Mouse (Mus musculus): Measurements from ENCODE around the gene Prkn. TPM values are rescaled to one million over a fixed set of nuclear protein-coding genes. Genes with fewer than 3 reads are reported as not detected.

Gene Prkn
- polyA plus RNA-seq, 1 experiment = 21.7 TPM

DNA sequence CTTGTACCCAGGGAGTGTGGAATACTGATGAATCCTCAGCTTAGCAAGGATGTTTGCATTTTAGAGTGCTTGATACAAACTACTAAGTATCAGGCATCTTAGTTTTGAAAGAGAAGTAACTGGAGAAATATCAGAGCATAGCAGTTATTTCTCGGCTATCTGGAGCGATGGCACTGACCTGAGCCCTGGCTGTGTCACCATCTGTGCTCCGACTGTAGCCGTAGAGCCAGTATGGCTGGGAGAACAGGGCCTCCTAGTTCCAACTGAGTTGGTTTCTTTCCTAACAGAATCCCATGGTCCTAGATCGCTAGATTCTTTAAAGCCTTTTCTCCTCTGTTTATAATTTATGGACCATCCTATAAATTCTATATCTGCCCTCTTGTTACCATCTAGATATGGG is 122.0 kb downstream of the Prkn start:
- no peak overlapping the region for H3K27ac ChIP-seq (ENCODE audit: insufficient read depth, low read length)
- H3K4me3 ChIP-seq (ENCODE audit: insufficient read depth, low read length) = no peak overlapping the region
- TF ChIP-seq CTCF (IDR thresholded peaks at IDR 0.05; ENCODE audit: extremely low read depth, insufficient read depth, low read length) (no peak), POLR2A (IDR thresholded peaks at IDR 0.05; ENCODE audit: extremely low read depth, insufficient read depth, low read length) (no peak)
- H3K4me1 ChIP-seq (ENCODE audit: control insufficient read depth, insufficient read depth, low read length) = no peaks in the 10 kb centered on the region

DNA sequence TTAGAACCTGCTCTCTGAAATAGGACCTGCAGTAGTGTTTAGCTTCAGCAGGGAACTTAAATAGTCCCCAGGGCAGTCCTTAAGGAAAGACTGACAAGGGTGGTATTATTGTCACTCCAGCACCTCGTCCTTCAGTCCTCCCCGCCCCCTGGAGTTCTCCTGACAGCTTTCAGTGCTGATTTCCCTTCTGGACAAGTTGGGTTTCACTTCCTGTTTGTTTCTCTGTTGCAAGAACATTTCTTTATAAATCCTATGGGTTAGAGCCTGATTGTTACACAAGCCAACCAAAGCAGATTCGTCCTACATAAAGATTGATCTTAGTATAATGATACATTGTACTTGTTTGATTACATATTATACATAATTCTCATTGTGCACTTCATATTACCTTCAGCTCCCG is 142.0 kb downstream of the Prkn start:
- TF ChIP-seq CTCF (IDR thresholded peaks at IDR 0.05; ENCODE audit: extremely low read depth, insufficient read depth, low read length) = no peak
- no peak for TF ChIP-seq POLR2A (IDR thresholded peaks at IDR 0.05; ENCODE audit: extremely low read depth, insufficient read depth, low read length)
- H3K27ac ChIP-seq (ENCODE audit: insufficient read depth, low read length) = no peak overlapping the region

DNA sequence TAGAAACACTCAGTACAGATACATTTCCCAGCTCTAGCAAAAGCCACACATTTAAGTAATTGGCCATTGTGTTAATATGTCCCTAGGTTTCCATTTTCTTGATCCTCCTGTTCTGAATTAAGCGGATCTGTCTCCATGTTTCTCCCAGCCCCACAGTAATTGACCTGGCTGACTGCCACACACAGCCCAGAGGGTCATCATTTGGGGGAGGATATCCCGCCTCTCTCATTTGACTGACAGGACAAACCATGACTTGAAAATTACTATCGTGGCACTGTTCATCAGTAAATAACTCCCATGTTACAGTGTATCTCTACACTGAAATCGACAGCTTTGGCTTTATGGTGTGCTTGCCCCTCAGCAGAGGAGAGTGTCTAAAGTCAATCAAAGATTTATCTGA is 146.9 kb downstream of the Prkn start:
- no peak overlapping the region for H3K27ac ChIP-seq (ENCODE audit: insufficient read depth, low read length)
- TF ChIP-seq CTCF (IDR thresholded peaks at IDR 0.05; ENCODE audit: extremely low read depth, insufficient read depth, low read length) (no peak), POLR2A (IDR thresholded peaks at IDR 0.05; ENCODE audit: extremely low read depth, insufficient read depth, low read length) (no peak)
- H3K4me1 ChIP-seq (ENCODE audit: control insufficient read depth, insufficient read depth, low read length) = no peaks in the 10 kb centered on the region; the same call in 1 of the 2 replicates
- no peak overlapping the region for H3K4me3 ChIP-seq (ENCODE audit: insufficient read depth, low read length)

More for the DNA sequence above, 142.0 kb downstream of the Prkn start:
- no peaks in the 10 kb centered on the region; the same call in 1 of the 2 replicates for H3K4me1 ChIP-seq (ENCODE audit: control insufficient read depth, insufficient read depth, low read length)
- no peak overlapping the region for H3K4me3 ChIP-seq (ENCODE audit: insufficient read depth, low read length)

DNA sequence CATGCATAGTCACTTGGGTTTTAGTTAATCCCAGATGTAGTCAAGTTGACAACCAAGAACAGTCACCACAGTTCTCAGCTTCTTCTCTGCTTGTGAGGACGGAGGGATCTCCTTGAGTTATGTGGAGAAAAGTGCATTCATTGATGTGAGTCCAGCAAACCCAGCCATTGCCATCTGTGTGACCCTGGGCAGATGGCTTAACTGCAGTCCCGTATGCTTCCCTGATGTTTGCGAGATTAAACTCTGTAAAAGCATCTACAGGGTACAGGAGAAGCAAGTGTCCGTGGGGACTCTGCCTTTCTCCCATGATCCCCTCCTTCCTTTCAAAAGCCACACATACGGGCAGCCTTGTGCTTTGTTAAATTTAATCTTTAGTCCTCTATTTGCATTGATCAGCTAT is 157.1 kb downstream of the Prkn start:
- H3K4me3 ChIP-seq (ENCODE audit: insufficient read depth, low read length) = no peak overlapping the region
- TF ChIP-seq CTCF (IDR thresholded peaks at IDR 0.05; ENCODE audit: extremely low read depth, insufficient read depth, low read length) (no peak), POLR2A (IDR thresholded peaks at IDR 0.05; ENCODE audit: extremely low read depth, insufficient read depth, low read length) (no peak)
- H3K4me1 ChIP-seq (ENCODE audit: control insufficient read depth, insufficient read depth, low read length) = no peaks in the 10 kb centered on the region
- H3K27ac ChIP-seq (ENCODE audit: insufficient read depth, low read length) = no peak overlapping the region

DNA sequence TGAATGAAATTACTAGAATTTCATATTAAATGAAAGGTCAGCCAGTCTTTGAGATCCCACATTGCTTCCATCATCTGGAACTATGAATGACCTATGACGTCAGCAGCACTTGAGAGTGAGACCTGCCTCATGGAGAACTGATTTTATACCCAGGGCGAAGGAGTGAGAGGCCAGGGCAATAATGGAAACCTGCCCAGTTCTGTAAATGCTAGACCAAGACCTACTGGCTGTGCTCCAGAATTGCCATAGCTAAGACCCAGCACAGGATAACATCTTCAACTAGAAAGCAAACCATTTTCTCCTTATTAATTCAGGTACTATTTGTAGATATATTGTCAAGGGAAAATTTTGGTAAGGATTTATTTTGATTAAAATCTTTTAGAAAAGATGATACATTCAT is 183.2 kb downstream of the Prkn start:
- TF ChIP-seq CTCF (IDR thresholded peaks at IDR 0.05; ENCODE audit: extremely low read depth, insufficient read depth, low read length) (no peak), POLR2A (IDR thresholded peaks at IDR 0.05; ENCODE audit: extremely low read depth, insufficient read depth, low read length) (no peak)
- Histone ChIP-seq H3K27ac (ENCODE audit: insufficient read depth, low read length) (no peak overlapping the region), H3K4me3 (ENCODE audit: insufficient read depth, low read length) (no peak overlapping the region), H3K4me1 (ENCODE audit: control insufficient read depth, insufficient read depth, low read length) (no peaks in the 10 kb centered on the region)

DNA sequence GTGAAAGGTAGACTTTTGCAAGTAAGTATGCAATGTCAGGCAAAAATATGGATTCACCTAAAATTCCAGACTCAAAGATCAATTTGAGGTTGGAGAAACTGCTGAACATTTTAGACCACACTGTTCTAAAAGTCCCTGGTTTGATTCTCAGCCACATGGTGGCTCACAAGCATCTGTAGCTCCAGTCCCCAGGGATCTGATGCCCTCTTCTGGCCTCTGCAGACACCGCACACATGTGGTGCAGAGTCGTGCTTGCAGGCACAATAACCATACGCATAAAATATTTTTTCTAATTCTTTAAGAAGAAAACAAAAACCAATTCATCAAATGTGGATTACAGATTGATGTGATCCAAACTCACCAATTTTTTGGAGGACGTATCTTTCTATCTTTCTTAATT is 189.2 kb downstream of the Prkn start:
- no peak for TF ChIP-seq CTCF (IDR thresholded peaks at IDR 0.05; ENCODE audit: extremely low read depth, insufficient read depth, low read length)
- TF ChIP-seq POLR2A (IDR thresholded peaks at IDR 0.05; ENCODE audit: extremely low read depth, insufficient read depth, low read length) = no peak
- H3K27ac ChIP-seq (ENCODE audit: insufficient read depth, low read length) = no peak overlapping the region
- H3K4me1 ChIP-seq (ENCODE audit: control insufficient read depth, insufficient read depth, low read length) = no peaks in the 10 kb centered on the region
- no peak overlapping the region for H3K4me3 ChIP-seq (ENCODE audit: insufficient read depth, low read length)

DNA sequence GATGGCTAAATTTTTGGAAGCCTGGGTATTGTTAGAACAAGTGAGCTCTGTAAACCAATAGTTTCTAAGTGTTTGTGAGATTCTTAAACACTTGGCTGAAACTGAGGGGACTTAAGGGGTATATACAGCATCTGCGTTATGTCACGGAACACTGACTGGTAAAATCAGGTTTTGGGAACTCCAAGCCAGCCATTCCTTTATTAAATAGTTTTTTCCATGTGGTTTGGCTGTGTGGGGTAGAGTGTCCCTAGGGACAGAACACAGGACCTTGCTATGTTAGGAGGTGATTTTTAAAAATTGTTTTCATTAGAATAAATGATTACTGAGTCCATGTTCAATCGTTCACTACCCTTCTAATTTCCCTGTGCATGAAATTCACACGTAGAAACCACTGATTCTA is 190.8 kb downstream of the Prkn start:
- no peak overlapping the region for H3K27ac ChIP-seq (ENCODE audit: insufficient read depth, low read length)
- TF ChIP-seq CTCF (IDR thresholded peaks at IDR 0.05; ENCODE audit: extremely low read depth, insufficient read depth, low read length) = no peak
- no peak for TF ChIP-seq POLR2A (IDR thresholded peaks at IDR 0.05; ENCODE audit: extremely low read depth, insufficient read depth, low read length)
- no peaks in the 10 kb centered on the region for H3K4me1 ChIP-seq (ENCODE audit: control insufficient read depth, insufficient read depth, low read length)
- H3K4me3 ChIP-seq (ENCODE audit: insufficient read depth, low read length) = no peak overlapping the region

DNA sequence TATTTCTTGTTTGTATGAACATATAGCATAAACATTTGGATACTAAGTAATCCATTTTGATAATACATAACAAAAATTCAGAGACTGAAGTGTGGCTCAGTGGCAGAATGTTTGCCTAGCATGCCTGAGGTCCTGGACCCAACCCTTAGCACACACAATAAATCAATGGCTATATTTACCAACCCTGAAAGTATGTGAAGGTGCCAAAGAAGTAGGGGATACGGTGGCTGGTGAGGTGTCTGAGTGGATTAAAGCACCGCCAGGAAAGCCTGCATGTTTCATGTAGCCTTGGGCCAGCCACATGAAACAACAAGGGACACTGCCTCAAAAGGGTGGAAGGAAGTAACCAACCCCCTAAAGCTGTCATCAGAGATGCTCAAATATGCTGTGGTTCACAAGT is 192.2 kb downstream of the Prkn start:
- Histone ChIP-seq H3K4me1 (ENCODE audit: control insufficient read depth, insufficient read depth, low read length) (no peaks in the 10 kb centered on the region), H3K4me3 (ENCODE audit: insufficient read depth, low read length) (no peak overlapping the region), H3K27ac (ENCODE audit: insufficient read depth, low read length) (no peak overlapping the region)
- TF ChIP-seq CTCF (IDR thresholded peaks at IDR 0.05; ENCODE audit: extremely low read depth, insufficient read depth, low read length) (no peak), POLR2A (IDR thresholded peaks at IDR 0.05; ENCODE audit: extremely low read depth, insufficient read depth, low read length) (no peak)

DNA sequence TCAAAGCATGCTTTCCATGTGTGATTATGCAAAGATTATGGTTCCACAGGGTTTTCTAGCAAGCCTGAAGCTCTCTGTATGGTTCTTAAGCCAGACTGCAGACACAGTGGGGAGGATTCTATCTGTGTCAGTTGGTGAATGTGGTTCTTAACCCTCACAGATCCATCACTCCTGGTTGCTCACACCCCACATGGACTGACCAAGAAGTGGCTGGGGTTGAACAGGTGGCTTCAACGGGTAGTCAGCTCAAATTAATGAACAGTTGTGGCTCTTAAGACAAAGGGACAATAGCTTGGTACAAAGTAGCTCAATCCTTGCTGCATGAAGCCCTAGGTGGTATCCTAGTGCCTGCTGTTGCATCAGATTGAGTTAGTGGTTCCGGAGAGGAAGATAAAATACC is 193.4 kb downstream of the Prkn start:
- H3K4me1 ChIP-seq (ENCODE audit: control insufficient read depth, insufficient read depth, low read length) = no peaks in the 10 kb centered on the region
- H3K4me3 ChIP-seq (ENCODE audit: insufficient read depth, low read length) = no peak overlapping the region
- TF ChIP-seq POLR2A (IDR thresholded peaks at IDR 0.05; ENCODE audit: extremely low read depth, insufficient read depth, low read length) = no peak
- TF ChIP-seq CTCF (IDR thresholded peaks at IDR 0.05; ENCODE audit: extremely low read depth, insufficient read depth, low read length) = no peak
- H3K27ac ChIP-seq (ENCODE audit: insufficient read depth, low read length) = no peak overlapping the region

DNA sequence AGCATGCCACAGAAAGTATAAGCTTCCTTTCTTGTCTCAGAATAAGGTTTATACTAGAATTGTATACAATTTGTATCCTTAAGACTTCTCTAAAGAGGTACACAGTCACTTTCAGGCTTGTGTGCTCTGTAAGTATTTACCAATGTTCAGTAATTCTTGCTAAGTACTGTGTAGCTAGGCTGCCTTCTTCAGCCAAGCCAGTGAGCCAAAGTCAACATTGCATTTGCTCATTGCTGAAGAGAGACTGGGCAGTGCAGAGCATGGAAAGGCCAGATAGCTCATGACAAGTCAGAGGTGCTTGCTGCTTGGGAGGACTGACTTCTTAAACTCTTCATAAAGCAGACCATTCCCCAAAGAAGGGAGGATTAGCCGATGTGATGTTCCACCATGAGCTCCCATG is 198.1 kb downstream of the Prkn start:
- TF ChIP-seq CTCF (IDR thresholded peaks at IDR 0.05; ENCODE audit: extremely low read depth, insufficient read depth, low read length) = no peak
- TF ChIP-seq POLR2A (IDR thresholded peaks at IDR 0.05; ENCODE audit: extremely low read depth, insufficient read depth, low read length) = no peak
- Histone ChIP-seq H3K4me3 (ENCODE audit: insufficient read depth, low read length) (no peak overlapping the region), H3K4me1 (ENCODE audit: control insufficient read depth, insufficient read depth, low read length) (no peaks in the 10 kb centered on the region), H3K27ac (ENCODE audit: insufficient read depth, low read length) (no peak overlapping the region)

DNA sequence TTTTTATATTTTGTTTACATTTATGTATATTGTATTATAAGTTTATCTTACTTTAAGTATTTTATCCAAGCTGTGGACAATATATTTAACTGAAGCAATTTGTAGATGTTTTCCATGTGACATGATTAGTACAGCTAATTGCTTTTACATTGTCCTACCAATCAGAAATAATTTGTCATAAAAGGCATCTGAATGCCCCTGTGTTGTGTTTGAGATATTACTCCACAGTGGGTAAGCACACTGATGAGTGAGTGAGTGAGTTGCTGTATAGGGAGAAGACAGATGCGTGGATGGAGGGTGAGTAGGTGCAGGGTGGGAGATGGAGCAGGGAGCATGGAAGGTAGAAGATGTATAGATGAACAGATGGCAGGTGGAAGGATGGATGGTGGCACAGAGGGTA is 218.8 kb downstream of the Prkn start:
- H3K4me3 ChIP-seq (ENCODE audit: insufficient read depth, low read length) = no peak overlapping the region
- TF ChIP-seq POLR2A (IDR thresholded peaks at IDR 0.05; ENCODE audit: extremely low read depth, insufficient read depth, low read length) (no peak), CTCF (IDR thresholded peaks at IDR 0.05; ENCODE audit: extremely low read depth, insufficient read depth, low read length) (no peak)
- no peak overlapping the region for H3K27ac ChIP-seq (ENCODE audit: insufficient read depth, low read length)
- H3K4me1 ChIP-seq (ENCODE audit: control insufficient read depth, insufficient read depth, low read length) = no peaks in the 10 kb centered on the region
